Mouse (Mus musculus) gastrocnemius, postnatal 14 days (tissue): ENCODE measurements around the gene Gm9767. TPM values are rescaled to one million over a fixed set of nuclear protein-coding genes. Genes with fewer than 3 reads are reported as not detected.
A peak's percentile ranks its signal among the peaks of the same experiment; 100 is the strongest.

Source experiments
- DNase-seq: peaks from one replicate; pipeline ENCODE4 v3.0.0; 2021; ENCODE audit warnings: mixed read lengths
- intact Hi-C: fragments of 180-260 bp; cut with DNase I; formaldehyde crosslinking; loops from one replicate; pipeline ENCODE4 v1.15.1; 2025; ENCODE audit warnings: low total_unique reads
- long read RNA-seq, 2 experiments: library from polyadenylated mRNA; stranded (forward); transcript quantifications; one replicate each; pipeline ENCODE4 v2.0.0; 2021
- total RNA-seq, 2 experiments: library from RNA; stranded (reverse); gene quantifications; 2 replicates each; pipeline ENCODE4 v1.2.3; 2021

Gm9767 gene
- total RNA-seq: not detected
- long read RNA-seq, experiment 1: 0 reads
- long read RNA-seq, experiment 2: 0 reads

GRCm38 (mm10) chr10:26077671-26078481, at the start of gene Gm9767:
Gm9767 (plus strand) TSS chr10:26078255.
- intact Hi-C loops: no loop called here
- peak; percentile 12 for DNase-seq

- intact Hi-C loops: no loop called here
- no peak for DNase-seq
These were observed 43.1 kb upstream of the Gm9767 start for GRCm38 (mm10) chr10:26034931-26035330.

- DNase-seq: no peak
- intact Hi-C loops: no loop called here
These were observed 26.9 kb upstream of the Gm9767 start for GRCm38 (mm10) chr10:26051177-26051576.

- DNase-seq: no peak
- intact Hi-C loops: no loop called here
These were observed 18.3 kb upstream of the Gm9767 start for GRCm38 (mm10) chr10:26059662-26060307.

GRCm38 (mm10) chr10:26063071-26063470, 15.0 kb upstream of the Gm9767 start:
- no peak for DNase-seq
- intact Hi-C loops: no loop called here

- intact Hi-C loops: no loop called here
- DNase-seq: no peak
These were observed 6.1 kb upstream of the Gm9767 start for GRCm38 (mm10) chr10:26071986-26072385.

- DNase-seq: no peak
- intact Hi-C loops: no loop called here
These were observed 1.1 kb upstream of the Gm9767 start for GRCm38 (mm10) chr10:26076949-26077348.

- DNase-seq: peak; percentile 50
- intact Hi-C loops: no loop called here
These were observed 577 bp downstream of the Gm9767 start, which contains the start of gene Tmem200a for GRCm38 (mm10) chr10:26078521-26079142. Tmem200a (minus strand) TSS chr10:26079052.

GRCm38 (mm10) chr10:26079678-26080077, 1.6 kb downstream of the Gm9767 start:
- intact Hi-C loops: loop anchor here (10.0 kb wide), 1 partner anchor 405 kb away; no protein-coding TSS in a partner anchor
- DNase-seq: no peak

- intact Hi-C loops: loop anchor here (10.0 kb wide), 1 partner anchor 407 kb away; no protein-coding TSS in a partner anchor
- DNase-seq: no peak
These were observed 4.0 kb downstream of the Gm9767 start for GRCm38 (mm10) chr10:26082081-26082480.

GRCm38 (mm10) chr10:26103330-26103982, 25.4 kb downstream of the Gm9767 start:
- DNase-seq: no peak
- intact Hi-C loops: no loop called here

- no peak for DNase-seq
- intact Hi-C loops: no loop called here
These were observed 36.4 kb downstream of the Gm9767 start for GRCm38 (mm10) chr10:26114409-26114808.

- intact Hi-C loops: no loop called here
- DNase-seq: no peak
These were observed 41.2 kb downstream of the Gm9767 start for GRCm38 (mm10) chr10:26119067-26119821.

GRCm38 (mm10) chr10:26119822-26120183, 41.7 kb downstream of the Gm9767 start:
- DNase-seq: no peak
- intact Hi-C loops: no loop called here

Other genes with a start within 250 kb of the Gm9767 start
- gene Tmem200a, start 797 bp downstream of the Gm9767 start, total RNA-seq: 1 to 10 TPM in 1 of 2 experiments, under 1 TPM in 1; 0.40 to 1.4 TPM
- not detected for gene Samd3, start 151.5 kb downstream of the Gm9767 start, total RNA-seq